Mouse (Mus musculus) intestine, embryonic 14.5 days (tissue): ENCODE results near the gene Nop10. TPM values are rescaled to one million over a fixed set of nuclear protein-coding genes. Genes with fewer than 3 reads are reported as not detected.

ENCODE experiments used
- ATAC-seq: fragments of 200-750 bp; cut with Nextera tagmentation; replicated peaks from 2 replicates; pipeline ENCODE4 v1.8.0; 2017; ENCODE audit warnings: low read depth, moderate number of reproducible peaks, moderate TSS enrichment, moderate library complexity; ENCODE audit not compliant: low FRiP score, low TSS enrichment
- DNase-seq: peaks from one replicate; pipeline ENCODE4 v3.0.0-alpha.2; 2018; ENCODE audit warnings: low spot score
- H3K27ac ChIP-seq: fragments of 300-500 bp; sonication (generic); 2 replicates; pipeline ENCODE4 v1.5.1; 2014; ENCODE audit warnings: low read depth, mild to moderate bottlenecking, control low read depth
- H3K27me3 ChIP-seq: fragments of 300-500 bp; sonication (generic); replicated peaks from 2 replicates; pipeline ENCODE4 v1.6.1; 2014; ENCODE audit warnings: low read length, control low read depth; ENCODE audit not compliant: control insufficient read depth, insufficient read depth
- H3K36me3 ChIP-seq: fragments of 300-500 bp; sonication (generic); 2 replicates; pipeline ENCODE4 v1.6.1; 2014; ENCODE audit warnings: low read length, control low read depth; ENCODE audit not compliant: control insufficient read depth, insufficient read depth
- H3K4me1 ChIP-seq: fragments of 300-500 bp; sonication (generic); replicated peaks from 2 replicates; pipeline ENCODE4 v1.6.1; 2014; ENCODE audit warnings: low read length, control low read depth, mixed read lengths; ENCODE audit not compliant: control insufficient read depth, insufficient read depth
- H3K4me2 ChIP-seq: fragments of 300-500 bp; sonication (generic); 2 replicates; pipeline ENCODE4 v1.6.1; 2014; ENCODE audit warnings: low read length
- H3K4me3 ChIP-seq: fragments of 300-500 bp; sonication (generic); 2 replicates; pipeline ENCODE4 v1.5.1; 2014; ENCODE audit warnings: low read depth, low read length, control low read depth, mixed read lengths
- H3K9ac ChIP-seq: fragments of 300-500 bp; sonication (generic); 2 replicates; pipeline ENCODE4 v1.6.1; 2014; ENCODE audit warnings: mild to moderate bottlenecking, low read length
- H3K9me3 ChIP-seq: fragments of 300-500 bp; sonication (generic); 2 replicates; pipeline ENCODE4 v1.6.1; 2016; ENCODE audit warnings: low read length, control low read depth; ENCODE audit not compliant: control insufficient read depth
- WGBS: fragments of 180-500 bp; shearing (Covaris S2); extraction: QIAGEN DNeasy Blood & Tissue Kit; methylation state at CpG from one replicate; pipeline ENCODE4 v1.1.7; 2014; 5-methylcytosine and 5-hydroxymethylcytosine counted together
- polyA plus RNA-seq: library from polyadenylated mRNA; unstranded; fragments of >200 nt; fragmentation: Nextera tagmentation; extraction: Ambion mirVana; gene quantifications from 2 replicates; pipeline ENCODE4 v1.2.1, GENCODE M21; 2014

Gene Nop10
- polyA plus RNA-seq, 1 experiment from 2014 or later, result 275 TPM

- peak; percentile 68 for ATAC-seq
- Histone ChIP-seq H3K4me1 (no peaks in the 10 kb centered on the region), H3K9ac (no peak overlapping the region), H3K4me3 (no peak overlapping the region), H3K4me2 (no peak overlapping the region), H3K9me3 (no peaks in the 10 kb centered on the region), H3K36me3 (no peaks in the 10 kb centered on the region), H3K27ac (no peak overlapping the region), H3K27me3 (no peaks in the 10 kb centered on the region)
- 58% methylated on average over 7 of the region's 7 CpGs for WGBS
- no peak for DNase-seq
Measured at GRCm38 (mm10) chr2:112254675-112255515, 6.8 kb upstream of the Nop10 start.

- no peak for DNase-seq
- Histone ChIP-seq H3K9ac (no peak within 1 kb of the TSS), H3K4me3 (no peak within 1 kb of the TSS), H3K4me2 (no peak within 1 kb of the TSS), H3K4me1 (peaks cover 8% of the 10 kb centered on the region), H3K27ac (no peak within 1 kb of the TSS), H3K36me3 (no peaks in the 10 kb centered on the region), H3K27me3 (no peaks in the 10 kb centered on the region), H3K9me3 (no peaks in the 10 kb centered on the region)
- no peak for ATAC-seq
- 73% methylated on average over 10 of the region's 10 CpGs for WGBS
Measured at GRCm38 (mm10) chr2:112259241-112259962, 2.3 kb upstream of the Nop10 start, which contains the start of gene Nutm1. Gene Nutm1, minus strand, starts transcription at chr2:112259291.

GRCm38 (mm10) chr2:112262779-112263295 lies 1.1 kb downstream of the Nop10 start:
- H3K9me3 ChIP-seq, result no peaks in the 10 kb centered on the region
- H3K4me1 ChIP-seq, result peaks cover 17% of the 10 kb centered on the region
- DNase-seq, result no peak
- peak overlapping the region; percentile 82 for H3K4me3 ChIP-seq
- no peak for ATAC-seq
- 33% methylated on average over 4 of the region's 4 CpGs for WGBS
- H3K27ac ChIP-seq, result no peak overlapping the region
- no peaks in the 10 kb centered on the region for H3K36me3 ChIP-seq
- H3K27me3 ChIP-seq, result no peaks in the 10 kb centered on the region
- peak overlapping the region; percentile 54; the same call in 1 of the 2 replicates for H3K9ac ChIP-seq
- peak overlapping the region; percentile 64 for H3K4me2 ChIP-seq

DNA sequence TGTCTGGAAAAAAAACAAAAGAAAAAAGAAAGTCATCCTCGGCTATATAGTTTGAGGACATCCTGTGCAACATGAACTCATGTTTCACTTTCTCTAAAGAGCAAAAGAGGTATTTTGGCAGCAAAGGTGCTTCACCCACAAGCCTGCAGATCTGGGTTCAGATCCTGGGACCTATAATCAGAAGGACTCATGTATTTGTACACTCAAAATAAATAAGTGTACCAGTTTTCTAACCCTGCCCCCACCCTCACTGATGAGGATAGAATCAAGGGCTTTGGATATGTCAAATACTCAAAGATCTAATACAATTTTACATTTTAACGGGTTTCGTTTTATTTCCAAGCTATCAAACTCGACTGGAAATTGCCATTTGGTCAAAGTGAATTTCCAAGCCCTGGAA lies 2.6 kb downstream of the Nop10 start:
- DNase-seq, result no peak
- H3K4me1 ChIP-seq, result peaks cover 17% of the 10 kb centered on the region
- ATAC-seq, result no peak
- no peaks in the 10 kb centered on the region for H3K9me3 ChIP-seq
- no peak overlapping the region for H3K4me3 ChIP-seq
- H3K27ac ChIP-seq, result no peak overlapping the region
- no peaks in the 10 kb centered on the region for H3K36me3 ChIP-seq
- no peak overlapping the region for H3K4me2 ChIP-seq
- H3K9ac ChIP-seq, result no peak overlapping the region
- no peaks in the 10 kb centered on the region for H3K27me3 ChIP-seq
- WGBS, result 80% methylated on average over 4 of the region's 4 CpGs

GRCm38 (mm10) chr2:112265448-112266241 lies 3.9 kb downstream of the Nop10 start, which contains the start of gene Slc12a6:
Gene Slc12a6, plus strand, starts transcription at chr2:112265825.
- H3K4me3 ChIP-seq, result peak within 1 kb of the TSS; percentile 84
- peak; percentile 94 for ATAC-seq
- under 1% methylated on average over 83 of the region's 85 CpGs for WGBS
- H3K27me3 ChIP-seq, result no peaks in the 10 kb centered on the region
- H3K27ac ChIP-seq, result peak within 1 kb of the TSS; percentile 81
- peak within 1 kb of the TSS; percentile 71 for H3K9ac ChIP-seq
- peak within 1 kb of the TSS; percentile 61 for H3K4me2 ChIP-seq
- peaks cover 17% of the 10 kb centered on the region for H3K4me1 ChIP-seq
- no peaks in the 10 kb centered on the region for H3K9me3 ChIP-seq
- peak; percentile 93 for DNase-seq
- no peaks in the 10 kb centered on the region for H3K36me3 ChIP-seq

DNA sequence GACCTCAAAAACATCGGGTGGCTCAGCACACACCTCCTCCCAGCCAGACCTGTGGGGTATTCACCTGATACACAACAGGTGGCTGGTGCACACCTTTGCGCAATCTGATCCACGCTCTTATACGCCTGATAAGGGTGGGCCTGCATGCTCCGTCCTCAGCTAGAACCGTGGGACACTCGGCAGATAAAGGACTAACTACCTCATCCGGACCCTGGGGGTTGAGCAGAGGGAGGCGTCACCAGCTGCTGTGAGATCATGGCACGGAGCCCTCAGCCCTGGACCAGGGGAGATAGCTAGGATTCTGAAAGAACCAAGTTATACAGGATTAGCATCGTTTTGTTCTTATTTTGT lies 4.5 kb downstream of the Nop10 start, which contains the start of gene Gm21985:
Gene Gm21985 (plus strand): TSS at position 73 of the 351 bp plus-strand sequence.
- no peaks in the 10 kb centered on the region for H3K36me3 ChIP-seq
- peak within 1 kb of the TSS; percentile 81 for H3K27ac ChIP-seq
- peaks cover 17% of the 10 kb centered on the region for H3K4me1 ChIP-seq
- 2% methylated on average over 11 of the region's 11 CpGs for WGBS
- H3K9ac ChIP-seq, result peak within 1 kb of the TSS; percentile 71
- peak; percentile 69 for DNase-seq
- peak within 1 kb of the TSS; percentile 84 for H3K4me3 ChIP-seq
- no peaks in the 10 kb centered on the region for H3K9me3 ChIP-seq
- peak; percentile 40 for ATAC-seq
- H3K4me2 ChIP-seq, result peak within 1 kb of the TSS; percentile 61
- no peaks in the 10 kb centered on the region for H3K27me3 ChIP-seq

- ATAC-seq (no peak), DNase-seq (no peak)
- Histone ChIP-seq H3K9ac (no peak overlapping the region), H3K27me3 (no peaks in the 10 kb centered on the region), H3K4me2 (peak overlapping the region; percentile 61), H3K36me3 (no peaks in the 10 kb centered on the region), H3K4me3 (peak overlapping the region; percentile 84), H3K4me1 (peaks cover 17% of the 10 kb centered on the region), H3K9me3 (no peaks in the 10 kb centered on the region), H3K27ac (no peak overlapping the region)
- 30% methylated on average over 10 of the region's 10 CpGs for WGBS
Measured at GRCm38 (mm10) chr2:112266780-112267179, 5.1 kb downstream of the Nop10 start.
